Mouse (Mus musculus): ENCODE data around the gene Pigl. TPM values are rescaled to one million over a fixed set of nuclear protein-coding genes. Genes with fewer than 3 reads are reported as not detected.

The Pigl gene
- total RNA-seq (2023), result 11.1 TPM

DNA sequence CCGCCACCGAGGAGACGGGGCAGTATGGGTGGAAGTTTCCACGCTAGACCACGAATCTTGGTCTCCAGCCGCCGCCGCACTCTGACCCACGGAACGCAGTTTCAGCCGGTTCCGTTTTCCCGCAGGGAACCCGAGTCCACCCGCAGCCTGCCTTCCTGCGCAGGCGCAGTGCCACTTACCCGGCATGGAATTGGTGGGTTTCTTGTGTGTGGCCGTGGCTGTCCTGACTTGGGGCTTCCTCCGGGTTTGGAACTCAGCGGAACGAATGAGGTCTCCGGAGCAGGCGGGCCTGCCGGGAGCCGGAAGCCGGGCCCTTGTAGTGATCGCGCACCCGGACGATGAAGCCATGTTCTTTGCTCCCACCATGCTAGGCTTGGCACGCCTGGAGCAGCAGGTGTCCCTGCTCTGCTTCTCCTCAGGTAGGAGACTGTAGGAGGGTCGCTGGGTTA lies at the start of gene Pigl, which contains the start of gene Ncor1:
TSS of gene Pigl (plus strand) at position 185 of the 449 bp plus-strand sequence.
TSS of gene Ncor1 (minus strand) at position 266 of the 449 bp plus-strand sequence.

DNA sequence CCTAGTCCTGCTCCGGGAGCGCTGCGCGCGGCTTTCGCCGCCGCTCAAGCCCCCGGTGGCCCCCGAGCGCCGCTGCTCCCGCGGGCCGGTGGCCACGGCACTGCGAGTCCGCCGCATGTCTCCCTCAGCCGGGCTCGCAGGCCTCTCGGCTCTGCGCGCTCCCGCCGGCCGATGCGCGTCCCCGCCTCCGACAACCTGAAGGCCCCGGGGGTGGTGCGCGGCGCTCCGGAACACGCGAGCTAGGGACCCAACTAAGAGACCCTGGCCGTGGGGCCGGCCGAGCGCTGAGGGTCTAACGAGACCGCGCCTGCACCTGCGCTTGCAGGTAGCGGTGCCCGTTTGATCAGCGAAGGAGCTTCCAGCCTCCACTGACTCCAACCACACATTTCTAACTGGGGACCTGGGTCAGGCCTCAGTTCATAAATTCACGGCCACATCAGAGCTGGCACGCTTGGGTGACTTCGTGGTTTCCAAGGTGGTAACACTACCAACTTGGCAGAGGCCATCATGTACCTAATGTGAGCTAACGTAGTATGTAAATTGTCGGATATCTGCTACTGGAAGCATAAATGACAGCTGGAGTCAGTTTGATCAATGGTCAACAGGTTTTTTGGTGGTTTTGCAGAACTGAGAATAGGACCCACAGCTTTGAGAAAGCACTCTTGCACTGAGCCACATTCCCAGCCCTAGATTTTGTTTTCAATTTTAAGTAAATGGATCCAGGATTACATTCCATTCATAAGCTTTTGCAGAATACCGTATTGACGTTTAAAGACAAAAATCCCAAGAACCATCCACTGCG lies 81.0 kb downstream of the Pigl start, which contains the start of gene Cenpv:
TSS of gene Cenpv (minus strand) at position 173 of the 802 bp plus-strand sequence.

DNA sequence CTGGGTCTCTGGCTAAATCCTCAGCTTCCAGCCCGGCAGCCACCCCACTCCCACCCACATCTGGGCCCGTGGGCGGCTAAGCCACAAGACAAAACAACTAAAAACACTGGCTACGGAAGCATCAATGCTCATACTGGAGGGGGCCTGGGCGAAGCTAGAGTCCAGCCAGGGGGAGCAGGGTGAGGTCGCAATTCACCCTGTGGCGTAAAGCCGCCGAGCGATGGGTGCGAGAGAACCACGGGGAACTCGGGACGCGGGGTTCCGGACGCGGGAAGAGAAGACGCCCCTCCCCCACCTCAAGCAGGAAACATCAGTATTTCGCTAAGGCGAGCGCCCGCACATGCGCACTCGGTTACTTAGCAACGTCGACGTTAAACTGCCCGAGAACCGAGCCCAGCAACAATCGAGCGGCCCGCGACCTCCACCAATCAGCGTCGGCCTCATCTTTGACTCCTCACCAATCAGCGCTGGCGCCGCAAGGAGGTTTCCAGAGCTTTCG lies 92.5 kb downstream of the Pigl start, which contains the start of gene Ubb:
TSS of gene Ubb (plus strand) at position 445 of the 499 bp plus-strand sequence.

Other genes with a start within 250 kb of the Pigl start
- gene Adora2b, start 209.5 kb upstream of the Pigl start, total RNA-seq (2023), result not detected
- 6.0 TPM for gene Zswim7, start 177.1 kb upstream of the Pigl start, total RNA-seq (2023)
- 29.6 TPM for gene Ttc19, start 177.0 kb upstream of the Pigl start, total RNA-seq (2023)
- gene Ncor1, start 81 bp downstream of the Pigl start, total RNA-seq (2023), result 468 TPM
- 3.3 TPM for gene Cenpv, start 80.8 kb downstream of the Pigl start, total RNA-seq (2023)
- gene Ubb, start 92.7 kb downstream of the Pigl start, total RNA-seq (2023), result 1,441 TPM
- 45.6 TPM for gene Trpv2, start 116.0 kb downstream of the Pigl start, total RNA-seq (2023)
- 0.56 TPM for gene Lrrc75a, start 190.1 kb downstream of the Pigl start, total RNA-seq (2023)
- gene Mmgt2, start 190.2 kb downstream of the Pigl start, total RNA-seq (2023), result 29.8 TPM